Mouse (Mus musculus): ENCODE data around the gene Dnah8. TPM values are rescaled to one million over a fixed set of nuclear protein-coding genes. Genes with fewer than 3 reads are reported as not detected.

Dnah8 gene
- polyA plus RNA-seq, 1 experiment from 2014 or later: 0.43 TPM

DNA sequence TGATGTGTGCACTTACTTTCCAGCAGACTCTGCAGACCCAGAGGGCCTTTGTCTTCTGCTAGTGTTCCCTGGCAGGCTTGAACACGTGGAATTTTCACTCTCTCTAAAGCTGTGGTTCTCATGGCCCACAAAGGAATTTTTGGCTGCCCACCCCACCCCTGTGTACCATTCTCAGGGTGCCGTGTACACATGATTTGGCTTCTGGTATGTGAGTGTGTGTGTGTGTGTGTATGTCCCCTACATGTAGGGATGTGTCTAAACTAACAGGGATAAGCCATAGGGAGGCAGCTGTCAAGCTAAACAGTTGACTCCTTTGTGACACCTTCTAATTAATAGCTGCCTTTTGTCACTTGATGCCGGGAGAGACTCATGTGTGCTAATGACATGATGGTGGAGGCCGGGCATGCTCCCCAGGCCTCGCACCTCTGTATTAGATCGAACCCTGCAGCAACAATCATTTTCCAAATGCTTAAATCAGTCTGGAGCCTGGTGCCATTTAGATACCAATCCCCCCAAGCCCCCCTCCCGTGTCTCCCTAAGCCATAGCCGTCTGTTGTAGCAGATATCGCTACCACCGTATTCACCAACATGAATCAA lies 235.9 kb downstream of the Dnah8 start:
- H3K9me3 ChIP-seq (replicated peaks; ENCODE audit: low read length): no peaks in the 10 kb centered on the region
- no peak overlapping the region for H3K9ac ChIP-seq (ENCODE audit: low read depth, low read length)
- no peak for TF ChIP-seq CTCF (IDR thresholded peaks at IDR 0.05; ENCODE audit: low read depth)
- no peak overlapping the region for H3K4me3 ChIP-seq (replicated peaks; ENCODE audit: low read depth, low read length)
- no peaks in the 10 kb centered on the region for H3K4me1 ChIP-seq (replicated peaks; ENCODE audit: insufficient read depth, low read length)
- DNase-seq (ENCODE audit: low spot score) (no peak), ATAC-seq (replicated peaks; ENCODE audit: low FRiP score, low read depth) (no peak)
- H3K27me3 ChIP-seq (ENCODE audit: insufficient read depth, low read length): no peaks in the 10 kb centered on the region
- H3K4me2 ChIP-seq (ENCODE audit: low read length): no peak overlapping the region
- H3K36me3 ChIP-seq (ENCODE audit: insufficient read depth, low read length): no peaks in the 10 kb centered on the region
- WGBS: 33% methylated on average over 10 of the region's 10 CpGs
- no peak overlapping the region for H3K27ac ChIP-seq

- Histone ChIP-seq H3K27me3 (ENCODE audit: insufficient read depth, low read length) (no peaks in the 10 kb centered on the region), H3K4me1 (replicated peaks; ENCODE audit: insufficient read depth, low read length) (no peaks in the 10 kb centered on the region), H3K27ac (no peak overlapping the region), H3K36me3 (ENCODE audit: insufficient read depth, low read length) (no peaks in the 10 kb centered on the region), H3K9ac (ENCODE audit: low read depth, low read length) (no peak overlapping the region), H3K4me2 (ENCODE audit: low read length) (no peak overlapping the region), H3K9me3 (replicated peaks; ENCODE audit: low read length) (no peaks in the 10 kb centered on the region), H3K4me3 (replicated peaks; ENCODE audit: low read depth, low read length) (no peak overlapping the region)
- ATAC-seq (replicated peaks; ENCODE audit: low FRiP score, low read depth) (no peak), DNase-seq (ENCODE audit: low spot score) (no peak)
- no peak for TF ChIP-seq CTCF (IDR thresholded peaks at IDR 0.05; ENCODE audit: low read depth)
- 43% methylated on average over 7 of the region's 7 CpGs for WGBS
These were observed 236.5 kb downstream of the Dnah8 start for GRCm38 (mm10) chr17:30860606-30861005.

DNA sequence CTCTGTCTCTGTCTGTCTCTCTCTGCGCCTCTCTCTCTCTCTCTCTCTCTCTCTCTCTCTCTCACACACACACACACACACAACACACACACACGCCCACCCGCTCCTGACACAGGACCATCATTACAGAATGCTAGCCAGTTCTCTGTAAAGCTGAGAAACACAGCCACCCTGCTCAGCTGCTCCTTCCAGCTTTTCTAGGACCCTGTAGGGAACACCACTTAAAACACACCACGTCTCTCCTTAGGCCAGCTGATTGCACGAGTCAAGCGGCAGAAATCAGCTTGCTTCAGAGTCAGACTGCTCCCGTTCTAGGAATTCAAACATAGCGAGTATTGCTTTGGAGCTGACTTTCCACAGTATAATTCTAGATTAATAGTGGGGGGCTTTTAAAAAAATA lies 242.1 kb downstream of the Dnah8 start:
- ATAC-seq (replicated peaks; ENCODE audit: low FRiP score, low read depth) (no peak), DNase-seq (ENCODE audit: low spot score) (no peak)
- H3K4me2 ChIP-seq (ENCODE audit: low read length): no peak overlapping the region
- H3K27me3 ChIP-seq (ENCODE audit: insufficient read depth, low read length): no peaks in the 10 kb centered on the region
- 66% methylated on average over 8 of the region's 8 CpGs for WGBS
- H3K27ac ChIP-seq: no peak overlapping the region
- no peaks in the 10 kb centered on the region for H3K9me3 ChIP-seq (replicated peaks; ENCODE audit: low read length)
- H3K9ac ChIP-seq (ENCODE audit: low read depth, low read length): no peak overlapping the region
- H3K4me3 ChIP-seq (replicated peaks; ENCODE audit: low read depth, low read length): no peak overlapping the region
- H3K36me3 ChIP-seq (ENCODE audit: insufficient read depth, low read length): no peaks in the 10 kb centered on the region
- no peak for TF ChIP-seq CTCF (IDR thresholded peaks at IDR 0.05; ENCODE audit: low read depth)
- H3K4me1 ChIP-seq (replicated peaks; ENCODE audit: insufficient read depth, low read length): no peaks in the 10 kb centered on the region

GRCm38 (mm10) chr17:30866966-30867365 lies 242.8 kb downstream of the Dnah8 start:
- ATAC-seq (replicated peaks; ENCODE audit: low FRiP score, low read depth): no peak
- H3K4me1 ChIP-seq (replicated peaks; ENCODE audit: insufficient read depth, low read length): no peaks in the 10 kb centered on the region
- no peak overlapping the region for H3K4me2 ChIP-seq (ENCODE audit: low read length)
- no peaks in the 10 kb centered on the region for H3K36me3 ChIP-seq (ENCODE audit: insufficient read depth, low read length)
- H3K9me3 ChIP-seq (replicated peaks; ENCODE audit: low read length): no peaks in the 10 kb centered on the region
- no peaks in the 10 kb centered on the region for H3K27me3 ChIP-seq (ENCODE audit: insufficient read depth, low read length)
- no peak overlapping the region for H3K9ac ChIP-seq (ENCODE audit: low read depth, low read length)
- H3K27ac ChIP-seq: no peak overlapping the region
- DNase-seq (ENCODE audit: low spot score): no peak
- no peak overlapping the region for H3K4me3 ChIP-seq (replicated peaks; ENCODE audit: low read depth, low read length)
- WGBS: 57% methylated on average over 9 of the region's 9 CpGs
- TF ChIP-seq CTCF (IDR thresholded peaks at IDR 0.05; ENCODE audit: low read depth): no peak

- ATAC-seq (replicated peaks; ENCODE audit: low FRiP score, low read depth) (no peak), DNase-seq (ENCODE audit: low spot score) (no peak)
- no peak overlapping the region for H3K4me3 ChIP-seq (replicated peaks; ENCODE audit: low read depth, low read length)
- no peaks in the 10 kb centered on the region for H3K4me1 ChIP-seq (replicated peaks; ENCODE audit: insufficient read depth, low read length)
- no peaks in the 10 kb centered on the region for H3K36me3 ChIP-seq (ENCODE audit: insufficient read depth, low read length)
- H3K27ac ChIP-seq: no peak overlapping the region
- no peaks in the 10 kb centered on the region for H3K27me3 ChIP-seq (ENCODE audit: insufficient read depth, low read length)
- no peak overlapping the region for H3K4me2 ChIP-seq (ENCODE audit: low read length)
- WGBS: 34% methylated on average over 10 of the region's 10 CpGs
- H3K9me3 ChIP-seq (replicated peaks; ENCODE audit: low read length): no peaks in the 10 kb centered on the region
- no peak for TF ChIP-seq CTCF (IDR thresholded peaks at IDR 0.05; ENCODE audit: low read depth)
- no peak overlapping the region for H3K9ac ChIP-seq (ENCODE audit: low read depth, low read length)
These were observed 246.9 kb downstream of the Dnah8 start for GRCm38 (mm10) chr17:30871040-30871439.

DNA sequence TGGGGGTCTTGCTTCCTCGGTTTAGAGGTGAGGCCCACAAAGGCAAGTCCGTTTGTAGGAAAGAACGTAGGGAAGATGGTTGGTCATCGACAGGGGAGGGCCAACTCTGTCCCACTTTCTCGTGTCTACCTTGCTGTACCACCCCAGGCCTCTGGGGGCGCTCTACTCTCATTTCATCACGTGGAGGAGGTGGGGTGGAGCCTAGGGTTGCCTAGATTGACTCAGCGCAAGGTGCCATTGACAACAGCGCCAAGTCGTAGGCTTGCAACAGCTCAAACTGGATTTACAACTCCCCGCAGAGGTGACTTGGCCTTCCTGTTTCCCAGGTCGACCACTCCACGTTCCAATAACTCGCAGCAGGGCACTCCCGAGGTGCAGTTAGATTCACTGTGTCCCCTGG lies 250.1 kb downstream of the Dnah8 start:
- H3K27me3 ChIP-seq (ENCODE audit: insufficient read depth, low read length): no peaks in the 10 kb centered on the region
- no peaks in the 10 kb centered on the region for H3K36me3 ChIP-seq (ENCODE audit: insufficient read depth, low read length)
- H3K27ac ChIP-seq: no peak overlapping the region
- H3K4me3 ChIP-seq (replicated peaks; ENCODE audit: low read depth, low read length): no peak overlapping the region
- 58% methylated on average over 15 of the region's 15 CpGs for WGBS
- no peaks in the 10 kb centered on the region for H3K4me1 ChIP-seq (replicated peaks; ENCODE audit: insufficient read depth, low read length)
- ATAC-seq (replicated peaks; ENCODE audit: low FRiP score, low read depth) (no peak), DNase-seq (ENCODE audit: low spot score) (no peak)
- no peaks in the 10 kb centered on the region for H3K9me3 ChIP-seq (replicated peaks; ENCODE audit: low read length)
- no peak overlapping the region for H3K9ac ChIP-seq (ENCODE audit: low read depth, low read length)
- TF ChIP-seq CTCF (IDR thresholded peaks at IDR 0.05; ENCODE audit: low read depth): peak; percentile 41; the same call in 1 of the 2 replicates
- H3K4me2 ChIP-seq (ENCODE audit: low read length): no peak overlapping the region

- Histone ChIP-seq H3K36me3 (ENCODE audit: insufficient read depth, low read length) (no peaks in the 10 kb centered on the region), H3K4me1 (replicated peaks; ENCODE audit: insufficient read depth, low read length) (no peaks in the 10 kb centered on the region), H3K27ac (no peak overlapping the region), H3K4me2 (ENCODE audit: low read length) (no peak overlapping the region), H3K27me3 (ENCODE audit: insufficient read depth, low read length) (no peaks in the 10 kb centered on the region), H3K9ac (ENCODE audit: low read depth, low read length) (no peak overlapping the region), H3K9me3 (replicated peaks; ENCODE audit: low read length) (no peaks in the 10 kb centered on the region), H3K4me3 (replicated peaks; ENCODE audit: low read depth, low read length) (no peak overlapping the region)
- WGBS: 44% methylated on average over 7 of the region's 7 CpGs
- DNase-seq (ENCODE audit: low spot score): no peak
- no peak for ATAC-seq (replicated peaks; ENCODE audit: low FRiP score, low read depth)
- TF ChIP-seq CTCF (IDR thresholded peaks at IDR 0.05; ENCODE audit: low read depth): no peak
These were observed 253.3 kb downstream of the Dnah8 start for GRCm38 (mm10) chr17:30877456-30877855.
